Mouse (Mus musculus): ENCODE measurements around the gene Sema3f.

DNA sequence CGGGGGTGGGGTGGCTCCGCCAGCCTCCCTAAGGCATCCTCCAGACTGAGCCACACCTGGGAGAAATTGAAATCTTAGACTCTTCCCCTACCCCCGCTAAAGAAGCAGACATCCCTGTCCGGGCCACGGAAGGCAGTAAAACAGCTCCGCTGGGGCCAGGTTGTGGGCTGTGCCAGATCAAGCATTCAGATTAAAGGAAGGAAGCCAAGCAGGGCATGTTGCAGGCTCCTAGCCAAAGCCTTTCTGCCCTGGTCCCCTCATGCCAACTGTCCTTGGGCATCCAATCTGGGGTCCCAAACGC lies 25.9 kb upstream of the Sema3f start:
- no peak for TF ChIP-seq CTCF (IDR thresholded peaks at IDR 0.05; ENCODE audit: extremely low read depth, insufficient read depth, low read length)
- no peak for TF ChIP-seq POLR2A (IDR thresholded peaks at IDR 0.05; ENCODE audit: extremely low read depth, insufficient read depth, low read length)

Measured in cortical plate, adult 2 months (tissue).